Mouse (Mus musculus): Measurements from ENCODE around the gene Fcgr1. TPM values are rescaled to one million over a fixed set of nuclear protein-coding genes. Genes with fewer than 3 reads are reported as not detected.
"Not testable (repeated sequence)": the region's sequence is repeated elsewhere in the genome, so short reads cannot be mapped to it uniquely, and the experiment has no call there.

Gene Fcgr1
- total and polyA plus RNA-seq, 2 experiments from 2014 or later: 2.4 to 2.6 TPM

DNA sequence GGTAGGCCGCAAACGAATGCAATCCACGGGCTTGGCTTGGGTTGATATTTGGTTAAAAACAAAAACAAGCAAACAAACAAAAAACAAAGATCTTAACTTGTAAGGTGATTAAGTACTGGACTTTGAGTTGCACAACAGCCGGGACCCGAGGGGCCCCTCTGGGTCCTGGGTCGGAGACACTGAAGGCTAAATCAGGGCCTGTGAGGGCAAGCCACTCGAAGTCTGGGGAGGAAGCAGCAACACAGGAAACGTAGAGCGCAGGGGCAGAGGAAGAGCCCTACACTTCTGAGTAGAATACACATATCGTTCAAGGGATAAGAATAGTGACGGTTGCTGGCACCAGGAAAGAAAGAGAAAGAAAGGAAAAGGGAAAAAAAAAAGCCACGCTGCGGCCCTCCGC lies 38.2 kb upstream of the Fcgr1 start:
- Histone ChIP-seq H3K4me2 (ENCODE audit: low read depth, low read length) (no peak overlapping the region), H3K9me3 (ENCODE audit: low read length) (no peaks in the 10 kb centered on the region), H3K9ac (replicated peaks; ENCODE audit: low read length) (no peak overlapping the region), H3K27ac (no peak overlapping the region), H3K4me1 (ENCODE audit: insufficient read depth, low read length) (no peaks in the 10 kb centered on the region), H3K4me3 (ENCODE audit: low read length) (no peak overlapping the region), H3K36me3 (ENCODE audit: insufficient read depth, low read length) (no peaks in the 10 kb centered on the region), H3K27me3 (ENCODE audit: insufficient read depth, low read length) (peaks cover 81% of the 10 kb centered on the region)
- 21% methylated on average over 14 of the region's 14 CpGs for WGBS
- ATAC-seq: no peak
- no peak for DNase-seq (ENCODE audit: low spot score)
- no peak for TF ChIP-seq CTCF (IDR thresholded peaks at IDR 0.05; ENCODE audit: low read depth)

DNA sequence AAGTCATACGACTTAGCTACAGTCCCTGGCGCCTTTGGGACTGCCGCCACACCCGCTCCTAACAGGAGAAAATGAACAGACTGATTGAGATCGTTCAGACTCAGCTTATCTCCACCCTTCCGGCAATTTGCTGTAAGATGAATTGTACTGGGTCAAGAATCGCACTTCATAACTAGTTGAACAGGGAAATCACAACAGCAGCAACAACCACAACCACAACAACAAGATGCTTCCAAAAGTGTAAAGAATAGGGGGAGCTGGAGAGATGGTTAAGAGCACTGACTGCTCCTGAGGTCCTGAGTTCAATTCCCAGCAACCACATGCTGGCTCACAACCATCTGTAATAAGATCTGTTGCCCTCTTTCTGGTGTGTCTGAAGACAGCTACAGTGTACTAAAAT lies 37.7 kb upstream of the Fcgr1 start:
- TF ChIP-seq CTCF (IDR thresholded peaks at IDR 0.05; ENCODE audit: low read depth): no peak
- Histone ChIP-seq H3K4me2 (ENCODE audit: low read depth, low read length) (no peak overlapping the region), H3K9ac (replicated peaks; ENCODE audit: low read length) (no peak overlapping the region), H3K27me3 (ENCODE audit: insufficient read depth, low read length) (peaks cover 80% of the 10 kb centered on the region), H3K4me3 (ENCODE audit: low read length) (no peak overlapping the region), H3K4me1 (ENCODE audit: insufficient read depth, low read length) (no peaks in the 10 kb centered on the region), H3K36me3 (ENCODE audit: insufficient read depth, low read length) (no peaks in the 10 kb centered on the region), H3K27ac (no peak overlapping the region), H3K9me3 (ENCODE audit: low read length) (no peaks in the 10 kb centered on the region)
- no peak for DNase-seq (ENCODE audit: low spot score)
- 75% methylated on average over 7 of the region's 7 CpGs for WGBS
- ATAC-seq: no peak

DNA sequence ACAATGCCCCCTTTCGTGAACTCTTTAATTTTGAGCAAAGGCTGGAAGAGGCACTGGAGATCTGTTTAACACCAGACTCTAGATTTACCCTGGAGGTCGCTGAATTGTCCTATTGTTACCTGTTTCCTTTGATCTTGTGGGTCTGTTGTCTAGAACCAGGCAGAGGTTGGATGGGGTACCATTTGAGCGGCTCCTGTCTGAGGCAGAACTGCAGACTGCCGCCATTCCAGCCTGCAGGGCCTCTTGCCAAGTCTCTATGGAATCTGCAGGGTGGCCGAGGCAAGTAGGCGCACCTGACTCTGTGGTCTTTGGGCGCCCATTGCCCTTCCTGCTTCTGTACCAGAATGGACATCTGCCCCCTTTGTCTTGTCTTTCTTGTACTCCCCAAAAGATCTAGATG lies 36.8 kb upstream of the Fcgr1 start:
- 60% methylated on average over 7 of the region's 7 CpGs for WGBS
- DNase-seq (ENCODE audit: low spot score): no peak
- no peak for ATAC-seq

DNA sequence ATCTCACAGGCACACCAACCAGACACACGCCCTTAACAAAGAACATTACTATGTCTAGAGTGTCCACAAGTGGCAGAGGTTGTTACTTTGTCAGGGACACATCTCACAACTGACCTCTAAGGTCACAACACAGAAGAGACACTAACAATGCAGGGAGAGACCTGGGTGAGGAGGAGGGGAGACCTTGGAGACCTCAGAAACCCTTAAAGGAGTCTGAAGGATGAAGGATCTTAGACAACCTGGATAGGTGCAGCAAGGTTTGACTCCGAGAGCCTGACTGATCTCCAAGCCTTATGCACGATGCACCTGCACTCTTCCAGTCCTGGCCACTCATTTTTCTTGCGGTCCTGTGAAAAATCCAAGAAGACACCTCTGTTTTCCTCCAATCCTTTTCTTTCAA lies 36.4 kb upstream of the Fcgr1 start:
- ATAC-seq: no peak
- WGBS: 88% methylated on average over 4 of the region's 4 CpGs
- peaks cover 80% of the 10 kb centered on the region for H3K27me3 ChIP-seq (ENCODE audit: insufficient read depth, low read length)
- H3K4me2 ChIP-seq (ENCODE audit: low read depth, low read length): no peak overlapping the region
- no peak overlapping the region for H3K27ac ChIP-seq
- no peak for DNase-seq (ENCODE audit: low spot score)
- H3K9ac ChIP-seq (replicated peaks; ENCODE audit: low read length): no peak overlapping the region
- no peak for TF ChIP-seq CTCF (IDR thresholded peaks at IDR 0.05; ENCODE audit: low read depth)
- H3K4me3 ChIP-seq (ENCODE audit: low read length): no peak overlapping the region
- no peaks in the 10 kb centered on the region for H3K9me3 ChIP-seq (ENCODE audit: low read length)
- H3K4me1 ChIP-seq (ENCODE audit: insufficient read depth, low read length): no peaks in the 10 kb centered on the region
- no peaks in the 10 kb centered on the region for H3K36me3 ChIP-seq (ENCODE audit: insufficient read depth, low read length)

More for the DNA sequence above, 36.8 kb upstream of the Fcgr1 start:
- H3K4me3 ChIP-seq (ENCODE audit: low read length): no peak overlapping the region
- no peak overlapping the region for H3K27ac ChIP-seq
- H3K27me3 ChIP-seq (ENCODE audit: insufficient read depth, low read length): peaks cover 80% of the 10 kb centered on the region
- H3K36me3 ChIP-seq (ENCODE audit: insufficient read depth, low read length): no peaks in the 10 kb centered on the region
- no peak for TF ChIP-seq CTCF (IDR thresholded peaks at IDR 0.05; ENCODE audit: low read depth)
- H3K4me2 ChIP-seq (ENCODE audit: low read depth, low read length): no peak overlapping the region
- H3K4me1 ChIP-seq (ENCODE audit: insufficient read depth, low read length): no peaks in the 10 kb centered on the region
- no peak overlapping the region for H3K9ac ChIP-seq (replicated peaks; ENCODE audit: low read length)
- no peaks in the 10 kb centered on the region for H3K9me3 ChIP-seq (ENCODE audit: low read length)

DNA sequence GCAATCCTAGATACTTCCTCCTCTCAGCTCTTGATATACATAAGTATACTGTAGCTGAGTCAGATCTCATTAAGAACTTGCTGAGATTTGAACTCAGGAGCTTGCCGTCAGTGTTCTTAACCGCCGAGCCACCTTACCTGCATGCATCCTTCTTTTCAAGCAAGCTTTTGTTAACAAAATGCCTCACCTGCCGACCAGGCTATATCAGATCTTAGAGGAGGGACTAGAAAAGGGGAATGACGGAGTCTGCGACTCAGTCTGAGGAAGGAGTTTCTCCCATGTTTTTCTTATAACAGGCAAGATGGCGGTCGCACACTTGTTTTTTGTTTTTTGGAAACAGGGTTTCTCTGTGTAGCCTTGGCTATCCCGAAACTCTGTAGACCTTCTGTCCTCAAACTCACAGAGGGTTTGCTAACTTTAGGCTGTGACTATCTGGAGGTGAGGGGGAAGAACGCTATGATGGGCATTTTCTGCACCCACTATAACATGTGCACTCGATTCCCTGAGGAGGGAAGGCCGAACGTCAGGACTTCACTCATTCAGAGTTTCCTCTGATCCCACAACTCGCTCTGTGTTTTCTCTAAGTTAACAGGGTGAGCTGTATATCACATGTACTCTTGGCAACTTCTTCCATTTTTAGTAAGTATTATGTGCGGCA lies 35.1 kb upstream of the Fcgr1 start:
- H3K27me3 ChIP-seq (ENCODE audit: insufficient read depth, low read length): peaks cover 80% of the 10 kb centered on the region
- ATAC-seq (no peak), DNase-seq (ENCODE audit: low spot score) (no peak)
- H3K4me2 ChIP-seq (ENCODE audit: low read depth, low read length): no peak overlapping the region
- TF ChIP-seq CTCF (IDR thresholded peaks at IDR 0.05; ENCODE audit: low read depth): no peak
- no peaks in the 10 kb centered on the region for H3K9me3 ChIP-seq (ENCODE audit: low read length)
- no peak overlapping the region for H3K27ac ChIP-seq
- H3K9ac ChIP-seq (replicated peaks; ENCODE audit: low read length): no peak overlapping the region
- no peaks in the 10 kb centered on the region for H3K4me1 ChIP-seq (ENCODE audit: insufficient read depth, low read length)
- H3K4me3 ChIP-seq (ENCODE audit: low read length): no peak overlapping the region
- 22% methylated on average over 15 of the region's 15 CpGs for WGBS
- H3K36me3 ChIP-seq (ENCODE audit: insufficient read depth, low read length): no peaks in the 10 kb centered on the region

DNA sequence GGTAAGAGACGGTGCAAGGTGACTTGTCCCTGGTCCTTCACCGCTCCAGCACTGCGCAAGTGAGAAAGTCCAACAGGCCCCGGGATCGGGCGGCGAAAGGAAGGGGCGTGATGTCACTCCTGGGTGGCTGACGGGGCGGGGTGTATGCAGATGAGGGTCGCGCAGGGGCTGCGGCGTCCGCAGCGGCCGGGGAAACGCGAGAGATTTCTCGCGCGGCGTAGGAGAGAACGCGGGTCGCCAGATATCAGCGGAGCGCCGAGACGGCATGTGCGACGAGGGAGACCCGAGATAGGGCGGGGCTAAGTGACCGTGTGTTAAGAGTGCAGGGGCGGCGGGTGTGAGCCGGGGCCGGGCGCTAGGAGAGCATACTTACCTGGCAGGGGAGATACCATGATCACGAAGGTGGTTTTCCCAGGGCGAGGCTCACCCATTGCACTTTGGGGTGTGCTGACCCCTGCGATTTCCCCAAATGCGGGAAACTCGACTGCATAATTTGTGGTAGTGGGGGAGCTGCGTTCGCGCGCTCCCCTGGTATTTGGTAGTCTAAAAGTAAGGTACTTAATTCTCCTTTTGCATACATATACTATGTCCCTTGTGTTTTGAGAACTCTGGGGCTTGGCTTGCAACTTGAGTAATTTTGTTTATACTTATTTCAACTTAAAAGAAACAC lies 34.4 kb upstream of the Fcgr1 start:
- DNase-seq (ENCODE audit: low spot score): not testable (repeated sequence)
- 0 out of 2 replicates have a peak, but pooled peaks have one; percentile 56 for ATAC-seq
- under 1% methylated on average over 42 of the region's 49 CpGs for WGBS

DNA sequence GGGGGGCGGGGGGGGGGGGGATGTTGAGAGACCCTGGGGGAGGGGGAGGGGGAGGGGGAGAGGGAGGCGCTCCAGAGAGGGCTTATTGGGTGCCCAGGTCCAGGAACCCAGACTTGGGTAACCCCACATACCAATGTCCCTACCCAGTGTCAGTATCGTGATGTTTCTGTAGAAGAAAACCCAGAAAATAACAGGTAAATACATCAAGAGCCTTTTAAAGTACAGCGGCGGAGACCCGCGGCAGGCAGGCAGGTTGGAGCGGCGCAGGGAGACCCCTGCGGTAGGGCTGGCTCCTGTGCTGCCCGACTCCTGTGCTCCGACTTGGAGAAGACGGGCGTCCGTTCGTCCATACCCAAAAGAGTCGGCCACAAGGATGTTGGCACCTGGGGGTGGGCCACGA lies 33.9 kb upstream of the Fcgr1 start:
- H3K36me3 ChIP-seq (ENCODE audit: insufficient read depth, low read length): no peaks in the 10 kb centered on the region
- peak overlapping the region; percentile 20; the same call in 1 of the 2 replicates for H3K4me3 ChIP-seq (ENCODE audit: low read length)
- ATAC-seq: no peak
- 1% methylated on average over 13 of the region's 18 CpGs for WGBS
- H3K4me2 ChIP-seq (ENCODE audit: low read depth, low read length): peak overlapping the region; percentile 46
- H3K9me3 ChIP-seq (ENCODE audit: low read length): no peaks in the 10 kb centered on the region
- H3K27ac ChIP-seq: no peak overlapping the region
- H3K27me3 ChIP-seq (ENCODE audit: insufficient read depth, low read length): peaks cover 72% of the 10 kb centered on the region
- H3K9ac ChIP-seq (replicated peaks; ENCODE audit: low read length): no peak overlapping the region
- DNase-seq (ENCODE audit: low spot score): no peak
- no peak for TF ChIP-seq CTCF (IDR thresholded peaks at IDR 0.05; ENCODE audit: low read depth)
- H3K4me1 ChIP-seq (ENCODE audit: insufficient read depth, low read length): no peaks in the 10 kb centered on the region

More for the DNA sequence above, 34.4 kb upstream of the Fcgr1 start:
- Histone ChIP-seq H3K4me3 (ENCODE audit: low read length) (peak overlapping the region; percentile 20), H3K27me3 (ENCODE audit: insufficient read depth, low read length) (peaks cover 77% of the 10 kb centered on the region), H3K4me2 (ENCODE audit: low read depth, low read length) (peak overlapping the region; percentile 46)
- not testable (repeated sequence) for H3K9me3 ChIP-seq (ENCODE audit: low read length); H3K27ac ChIP-seq; H3K9ac ChIP-seq (replicated peaks; ENCODE audit: low read length); H3K4me1 ChIP-seq (ENCODE audit: insufficient read depth, low read length); H3K36me3 ChIP-seq (ENCODE audit: insufficient read depth, low read length)
